Mouse (Mus musculus) hindbrain, postnatal 0 days (tissue): ENCODE measurements at regions not wholly inside any gene's neighbourhood (a gene's known extent, or its start where the extent isn't known, plus 50 kb on each side); places are given as distances from the start of the nearest gene placed in this dataset.

Experiments
- ATAC-seq: fragments of 200-750 bp; cut with Nextera tagmentation; 2 replicates; pipeline ENCODE4 v1.8.0; 2017; ENCODE audit warnings: mild to moderate bottlenecking, moderate TSS enrichment, moderate library complexity
- DNase-seq: peaks from one replicate; pipeline ENCODE4 v3.0.0-alpha.2; 2015; ENCODE audit warnings: low spot score
- H3K27ac ChIP-seq: fragments of 300-500 bp; sonication (generic); 2 replicates; pipeline ENCODE4 v1.5.1; 2014; ENCODE audit warnings: mild to moderate bottlenecking
- H3K27me3 ChIP-seq: fragments of 300-500 bp; sonication (generic); 2 replicates; pipeline ENCODE4 v1.6.1; 2014; ENCODE audit warnings: low read length, mixed read lengths; ENCODE audit not compliant: insufficient read depth
- H3K36me3 ChIP-seq: fragments of 300-500 bp; sonication (generic); 2 replicates; pipeline ENCODE4 v1.6.1; 2014; ENCODE audit warnings: low read length, mixed read lengths; ENCODE audit not compliant: insufficient read depth
- H3K4me1 ChIP-seq: fragments of 300-500 bp; sonication (generic); 2 replicates; pipeline ENCODE4 v1.6.1; 2014; ENCODE audit warnings: antibody characterized with exemption, low read length, mixed read lengths; ENCODE audit not compliant: insufficient read depth
- H3K4me2 ChIP-seq: fragments of 300-500 bp; sonication (generic); 2 replicates; pipeline ENCODE4 v1.6.1; 2014; ENCODE audit warnings: low read depth, mild to moderate bottlenecking, low read length, moderate library complexity, mixed read lengths
- H3K4me3 ChIP-seq: fragments of 300-500 bp; sonication (generic); 2 replicates; pipeline ENCODE4 v1.5.1; 2014; ENCODE audit warnings: low read length
- H3K9ac ChIP-seq: fragments of 300-500 bp; sonication (generic); replicated peaks from 2 replicates; pipeline ENCODE4 v1.6.1; 2014; ENCODE audit warnings: mild to moderate bottlenecking, low read length, moderate library complexity, mixed read lengths
- H3K9me3 ChIP-seq: fragments of 300-500 bp; sonication (generic); 2 replicates; pipeline ENCODE4 v1.6.1; 2016; ENCODE audit warnings: low read length, mixed read lengths
- CTCF ChIP-seq: IDR thresholded peaks from 2 replicates; pipeline ENCODE4 v1.5.1; 2016; ENCODE audit warnings: antibody characterized with exemption, control low read depth, low read depth
- WGBS: fragments of 180-500 bp; shearing (Covaris S2); extraction: QIAGEN DNeasy Blood & Tissue Kit; methylation state at CpG from one replicate; pipeline ENCODE4 v1.1.7; 2014; 5-methylcytosine and 5-hydroxymethylcytosine counted together

DNA sequence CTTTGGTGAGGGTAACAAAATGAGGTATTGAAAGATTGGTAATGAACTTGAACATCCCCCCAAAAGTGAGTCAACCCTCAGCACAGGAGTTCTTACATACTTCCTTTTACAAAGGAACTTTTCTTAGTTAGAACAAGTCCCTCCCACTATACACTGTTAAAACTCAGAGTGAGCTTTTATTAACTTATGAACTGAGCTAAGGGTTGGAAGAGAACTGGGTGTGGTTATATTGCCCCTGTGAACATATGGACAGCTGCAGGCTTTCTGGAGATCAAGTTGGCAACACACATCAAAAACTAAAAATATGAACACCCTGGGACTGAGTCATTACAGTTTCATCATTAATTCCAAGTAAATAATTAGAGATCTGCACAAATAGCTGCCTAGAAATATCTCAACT lies 103.1 kb upstream of the Tmc3 start:
- TF ChIP-seq CTCF = no peak
- Histone ChIP-seq H3K4me3 (no peak overlapping the region), H3K36me3 (no peaks in the 10 kb centered on the region), H3K4me2 (no peak overlapping the region), H3K9me3 (no peaks in the 10 kb centered on the region), H3K27me3 (no peaks in the 10 kb centered on the region), H3K4me1 (peaks cover 10% of the 10 kb centered on the region), H3K9ac (no peak overlapping the region), H3K27ac (no peak overlapping the region)
- DNase-seq (no peak), ATAC-seq (no peak)

DNA sequence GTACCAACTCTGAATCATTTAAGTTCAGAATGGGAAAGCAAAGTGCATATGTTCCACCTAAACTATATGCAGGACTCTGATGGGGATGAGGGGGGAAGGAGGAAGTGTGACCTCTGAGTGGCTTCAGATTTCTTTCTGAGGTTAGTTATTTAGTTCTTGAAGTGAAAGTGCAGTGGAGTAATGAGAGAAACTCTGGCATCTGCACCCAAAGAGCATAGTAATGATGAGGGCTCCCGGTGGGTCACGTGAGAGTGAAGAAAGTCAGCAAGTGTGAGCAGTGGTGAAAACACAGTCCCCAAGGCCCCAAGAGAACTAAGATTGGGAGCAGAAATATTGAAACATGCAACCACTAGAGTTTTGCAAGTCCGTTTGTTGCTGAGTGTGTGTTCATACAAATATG lies 102.5 kb upstream of the Tmc3 start:
- 86% methylated on average over 3 of the region's 3 CpGs for WGBS

DNA sequence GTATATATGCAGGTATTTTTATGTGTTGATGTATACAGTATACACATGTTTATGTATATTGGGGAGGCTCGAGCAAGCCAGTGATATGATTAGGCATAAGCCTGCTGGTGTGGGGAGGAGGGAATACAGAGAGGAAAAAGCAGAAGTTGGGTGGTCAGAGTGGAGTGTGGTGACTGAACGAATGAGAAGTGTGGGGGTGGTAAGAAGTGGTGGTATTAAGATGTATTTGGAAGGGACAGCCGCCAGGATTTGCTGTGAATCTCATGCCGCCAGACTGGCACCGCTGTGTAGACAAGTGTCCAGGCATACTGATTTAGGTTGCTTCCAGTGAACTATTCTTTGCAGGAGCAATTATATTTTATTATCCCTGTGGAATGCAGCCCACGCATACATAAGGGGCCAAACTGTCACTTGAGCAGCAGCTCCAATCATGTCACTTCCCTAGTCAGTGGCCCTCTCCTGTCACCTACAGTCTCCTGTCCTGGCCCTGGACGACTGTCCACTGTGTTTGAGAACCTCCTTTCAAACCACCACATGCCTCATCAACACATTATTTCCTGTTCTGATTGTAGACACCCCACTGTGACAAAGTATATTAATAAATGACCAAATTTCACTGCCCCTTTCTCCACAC lies 101.9 kb upstream of the Tmc3 start:
- TF ChIP-seq CTCF = no peak
- H3K27me3 ChIP-seq = no peaks in the 10 kb centered on the region
- no peak for ATAC-seq
- no peaks in the 10 kb centered on the region for H3K36me3 ChIP-seq
- H3K4me2 ChIP-seq = no peak overlapping the region
- H3K4me1 ChIP-seq = peaks cover 4% of the 10 kb centered on the region
- no peak for DNase-seq
- no peaks in the 10 kb centered on the region for H3K9me3 ChIP-seq
- no peak overlapping the region for H3K4me3 ChIP-seq
- H3K27ac ChIP-seq = no peak overlapping the region
- 46% methylated on average over 7 of the region's 7 CpGs for WGBS
- no peak overlapping the region for H3K9ac ChIP-seq

More for the DNA sequence above, 102.5 kb upstream of the Tmc3 start:
- DNase-seq (no peak), ATAC-seq (no peak)
- TF ChIP-seq CTCF = no peak
- peaks cover 7% of the 10 kb centered on the region for H3K4me1 ChIP-seq
- no peak overlapping the region for H3K27ac ChIP-seq
- no peak overlapping the region for H3K4me3 ChIP-seq
- H3K4me2 ChIP-seq = no peak overlapping the region
- no peak overlapping the region for H3K9ac ChIP-seq
- H3K36me3 ChIP-seq = no peaks in the 10 kb centered on the region
- H3K27me3 ChIP-seq = no peaks in the 10 kb centered on the region
- no peaks in the 10 kb centered on the region for H3K9me3 ChIP-seq

DNA sequence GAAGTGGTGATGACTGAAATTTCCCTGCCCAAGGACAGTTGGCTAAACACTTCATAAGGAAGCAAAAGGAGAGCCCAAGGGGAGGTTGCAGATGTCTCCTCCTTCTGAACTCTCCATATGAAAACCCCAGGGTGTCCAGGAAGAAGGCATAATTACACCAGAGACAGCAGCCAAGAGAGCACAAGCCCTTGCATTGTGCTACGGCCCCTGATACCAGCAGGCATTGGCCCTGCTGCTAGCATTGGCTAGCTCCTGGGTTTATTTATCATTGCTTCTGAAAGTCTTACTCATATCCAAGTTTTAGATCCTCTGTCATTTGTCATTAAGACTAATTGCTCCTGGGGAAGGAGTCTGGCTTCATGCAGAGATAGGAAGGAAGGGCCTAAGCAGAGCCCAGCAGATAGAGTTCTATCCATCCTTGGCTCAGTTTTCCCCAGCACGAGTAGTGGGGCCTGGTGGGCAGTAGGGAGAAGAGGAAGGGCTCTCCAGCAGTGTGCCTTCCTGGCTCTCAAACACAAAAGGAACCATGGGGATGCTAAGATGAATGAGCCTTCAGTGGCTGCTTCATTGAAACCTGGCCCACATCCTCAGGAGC lies 98.5 kb upstream of the Tmc3 start:
- peak; percentile 40; the same call in 1 of the 2 replicates for ATAC-seq
- Histone ChIP-seq H3K4me1 (no peaks in the 10 kb centered on the region), H3K9me3 (no peaks in the 10 kb centered on the region), H3K4me2 (no peak overlapping the region), H3K9ac (no peak overlapping the region), H3K4me3 (no peak overlapping the region), H3K27ac (no peak overlapping the region), H3K27me3 (no peaks in the 10 kb centered on the region), H3K36me3 (no peaks in the 10 kb centered on the region)
- DNase-seq = peak; percentile 57
- 26% methylated on average over 2 of the region's 2 CpGs for WGBS
- TF ChIP-seq CTCF = no peak

DNA sequence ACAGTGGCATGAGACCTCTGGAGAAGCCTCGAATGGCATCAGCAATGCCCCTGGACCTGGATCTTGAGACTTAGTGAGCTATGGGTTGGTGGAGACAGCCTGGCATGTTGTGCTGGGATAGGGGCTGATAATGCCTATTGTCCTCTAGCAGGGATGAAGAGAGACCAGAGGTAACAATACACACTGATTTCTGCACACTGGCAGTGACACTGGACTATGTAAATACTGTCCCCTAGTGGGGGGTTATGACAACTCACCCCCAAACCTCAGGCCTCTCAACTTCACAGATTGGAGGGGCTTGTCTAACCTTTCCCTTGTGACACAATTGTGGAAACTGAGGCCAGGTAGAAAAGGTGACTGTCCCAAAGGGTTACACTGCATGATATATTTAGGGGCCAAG lies 94.9 kb upstream of the Tmc3 start:
- WGBS = 81% methylated on average over 1 of the region's 1 CpGs
- Histone ChIP-seq H3K4me3 (no peak overlapping the region), H3K9me3 (no peaks in the 10 kb centered on the region), H3K4me1 (no peaks in the 10 kb centered on the region), H3K9ac (no peak overlapping the region), H3K27ac (no peak overlapping the region), H3K4me2 (no peak overlapping the region), H3K27me3 (no peaks in the 10 kb centered on the region), H3K36me3 (no peaks in the 10 kb centered on the region)
- peak; percentile 69 for DNase-seq
- TF ChIP-seq CTCF = peak; percentile 85
- 0 out of 2 replicates have a peak, but pooled peaks have one; percentile 45 for ATAC-seq

DNA sequence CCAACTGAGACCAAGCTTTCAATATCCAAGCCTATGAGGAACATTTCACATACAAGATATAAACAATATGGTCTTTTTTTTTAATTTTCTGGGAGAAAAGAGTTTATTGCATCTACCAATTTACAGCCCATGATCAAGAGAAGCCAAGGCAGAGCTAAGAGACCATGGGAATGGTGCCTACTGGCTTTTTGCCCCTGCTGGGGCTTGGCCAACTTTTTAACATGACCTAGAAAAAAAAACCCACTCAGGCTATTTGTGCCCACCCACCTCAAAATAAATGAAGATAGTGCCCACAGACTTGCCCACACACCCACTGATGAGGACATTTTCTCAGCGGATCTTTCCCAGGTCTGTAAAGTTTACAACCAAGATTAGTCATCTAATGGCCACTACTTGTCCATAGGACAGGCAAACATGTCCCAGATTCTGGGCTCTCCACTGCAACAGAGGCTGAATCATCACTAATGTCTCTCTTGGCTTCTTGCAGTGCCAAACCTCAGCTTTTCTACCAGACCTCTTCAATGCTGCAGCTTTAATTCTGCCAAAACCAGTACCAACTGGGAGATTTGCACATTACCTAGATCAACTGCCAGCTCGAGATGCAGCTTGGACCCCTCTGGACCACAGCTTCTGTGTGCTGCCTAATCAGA lies 79.6 kb upstream of the Tmc3 start:
- no peak for ATAC-seq
- no peak for TF ChIP-seq CTCF

DNA sequence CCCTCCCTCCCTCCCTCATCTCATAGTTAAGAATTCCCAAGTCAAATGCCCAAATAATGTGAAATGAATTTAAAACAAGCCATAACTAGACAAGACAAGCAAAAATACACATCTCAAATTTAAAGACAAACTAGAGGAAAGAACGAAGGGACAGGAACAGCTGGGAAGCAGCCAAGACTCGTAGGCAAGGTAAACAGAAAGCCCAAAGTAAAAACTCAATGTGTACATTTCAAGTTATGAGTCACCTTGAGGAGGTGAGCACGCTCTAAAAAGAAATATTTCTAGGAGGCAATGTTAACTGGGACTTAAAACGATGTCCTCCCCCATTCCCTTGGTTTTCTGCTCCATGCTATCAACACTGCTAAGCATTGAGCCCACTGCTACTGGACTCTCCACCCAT lies 68.4 kb upstream of the Tmc3 start:
- H3K9ac ChIP-seq = no peak overlapping the region
- H3K27ac ChIP-seq = no peak overlapping the region
- no peaks in the 10 kb centered on the region for H3K9me3 ChIP-seq
- H3K4me1 ChIP-seq = no peaks in the 10 kb centered on the region
- ATAC-seq (no peak), DNase-seq (no peak)
- H3K27me3 ChIP-seq = no peaks in the 10 kb centered on the region
- WGBS = 76% methylated on average over 4 of the region's 4 CpGs
- H3K4me2 ChIP-seq = no peak overlapping the region
- no peak overlapping the region for H3K4me3 ChIP-seq
- no peak for TF ChIP-seq CTCF
- no peaks in the 10 kb centered on the region for H3K36me3 ChIP-seq

More for the DNA sequence above, 79.6 kb upstream of the Tmc3 start:
- Histone ChIP-seq H3K27ac (no peak overlapping the region), H3K36me3 (no peaks in the 10 kb centered on the region), H3K9me3 (no peaks in the 10 kb centered on the region), H3K9ac (no peak overlapping the region), H3K4me2 (no peak overlapping the region), H3K4me3 (no peak overlapping the region), H3K4me1 (no peaks in the 10 kb centered on the region), H3K27me3 (no peaks in the 10 kb centered on the region)
- DNase-seq = no peak
- 66% methylated on average over 2 of the region's 2 CpGs for WGBS
